Mouse (Mus musculus): Measurements from ENCODE around the gene Mmp15. TPM values are rescaled to one million over a fixed set of nuclear protein-coding genes. Genes with fewer than 3 reads are reported as not detected.

Gene Mmp15
- polyA plus RNA-seq, 1 experiment from 2014 or later: 25.6 TPM

- Histone ChIP-seq H3K9me3 (ENCODE audit: low read depth, low read length) (no peaks in the 10 kb centered on the region), H3K36me3 (ENCODE audit: insufficient read depth) (peaks cover 35% of the 10 kb centered on the region), H3K4me3 (ENCODE audit: low read depth, low read length) (no peak overlapping the region), H3K4me1 (ENCODE audit: insufficient read depth) (no peaks in the 10 kb centered on the region), H3K4me2 (no peak overlapping the region), H3K27ac (ENCODE audit: low read depth) (no peak overlapping the region), H3K9ac (no peak overlapping the region), H3K27me3 (ENCODE audit: insufficient read depth, low read length) (no peaks in the 10 kb centered on the region)
- DNase-seq (no peak), ATAC-seq (ENCODE audit: insufficient read depth) (no peak)
- 71% methylated on average over 6 of the region's 6 CpGs for whole genome bisulfite sequencing
- TF ChIP-seq CTCF (IDR thresholded peaks at IDR 0.05; ENCODE audit: low read depth): peak; percentile 40
Measured at GRCm38 (mm10) chr8:95344668-95345067, 7.4 kb upstream of the Mmp15 start.

GRCm38 (mm10) chr8:95346643-95347545 is 5.2 kb upstream of the Mmp15 start:
- peak; percentile 81 for TF ChIP-seq CTCF (IDR thresholded peaks at IDR 0.05; ENCODE audit: low read depth)
- no peaks in the 10 kb centered on the region for H3K9me3 ChIP-seq (ENCODE audit: low read depth, low read length)
- H3K4me3 ChIP-seq (ENCODE audit: low read depth, low read length): no peak overlapping the region
- H3K4me1 ChIP-seq (ENCODE audit: insufficient read depth): peaks cover 5% of the 10 kb centered on the region; the same call in 1 of the 2 replicates
- H3K27ac ChIP-seq (ENCODE audit: low read depth): no peak overlapping the region
- 14% methylated on average over 8 of the region's 8 CpGs for WGBS
- peak; percentile 58 for ATAC-seq (ENCODE audit: insufficient read depth)
- H3K4me2 ChIP-seq: no peak overlapping the region
- H3K27me3 ChIP-seq (ENCODE audit: insufficient read depth, low read length): peaks cover 5% of the 10 kb centered on the region; the same call in 1 of the 2 replicates
- H3K9ac ChIP-seq: no peak overlapping the region
- H3K36me3 ChIP-seq (ENCODE audit: insufficient read depth): peaks cover 24% of the 10 kb centered on the region
- peak; percentile 95 for DNase-seq

DNA sequence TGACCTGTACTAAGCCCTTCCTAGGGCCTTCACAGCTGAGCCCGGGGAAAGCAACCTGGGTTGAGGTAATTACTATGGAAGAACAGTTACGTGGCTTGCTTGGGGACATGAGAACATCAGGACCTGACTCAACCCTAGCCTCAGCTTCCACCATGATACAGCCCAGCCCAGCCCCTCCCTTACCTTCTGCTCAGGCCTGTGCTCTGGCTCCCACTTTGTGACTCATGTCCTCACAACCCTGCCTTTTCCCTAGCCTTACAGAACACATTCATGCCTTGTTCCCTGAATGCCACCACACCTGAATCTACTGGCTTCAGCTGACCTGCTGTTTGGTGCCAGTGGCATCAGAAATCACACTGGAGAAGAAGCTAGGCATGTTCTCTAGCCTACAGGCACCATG is 3.7 kb upstream of the Mmp15 start:
- 91% methylated on average over 2 of the region's 2 CpGs for WGBS
- TF ChIP-seq CTCF (IDR thresholded peaks at IDR 0.05; ENCODE audit: low read depth): no peak
- H3K27ac ChIP-seq (ENCODE audit: low read depth): no peak overlapping the region
- ATAC-seq (ENCODE audit: insufficient read depth) (no peak), DNase-seq (no peak)
- H3K9me3 ChIP-seq (ENCODE audit: low read depth, low read length): no peaks in the 10 kb centered on the region
- peaks cover 13% of the 10 kb centered on the region for H3K36me3 ChIP-seq (ENCODE audit: insufficient read depth)
- no peak overlapping the region for H3K4me2 ChIP-seq
- peaks cover 5% of the 10 kb centered on the region; the same call in 1 of the 2 replicates for H3K27me3 ChIP-seq (ENCODE audit: insufficient read depth, low read length)
- H3K4me1 ChIP-seq (ENCODE audit: insufficient read depth): peaks cover 6% of the 10 kb centered on the region; the same call in 1 of the 2 replicates
- no peak overlapping the region for H3K9ac ChIP-seq
- no peak overlapping the region for H3K4me3 ChIP-seq (ENCODE audit: low read depth, low read length)

DNA sequence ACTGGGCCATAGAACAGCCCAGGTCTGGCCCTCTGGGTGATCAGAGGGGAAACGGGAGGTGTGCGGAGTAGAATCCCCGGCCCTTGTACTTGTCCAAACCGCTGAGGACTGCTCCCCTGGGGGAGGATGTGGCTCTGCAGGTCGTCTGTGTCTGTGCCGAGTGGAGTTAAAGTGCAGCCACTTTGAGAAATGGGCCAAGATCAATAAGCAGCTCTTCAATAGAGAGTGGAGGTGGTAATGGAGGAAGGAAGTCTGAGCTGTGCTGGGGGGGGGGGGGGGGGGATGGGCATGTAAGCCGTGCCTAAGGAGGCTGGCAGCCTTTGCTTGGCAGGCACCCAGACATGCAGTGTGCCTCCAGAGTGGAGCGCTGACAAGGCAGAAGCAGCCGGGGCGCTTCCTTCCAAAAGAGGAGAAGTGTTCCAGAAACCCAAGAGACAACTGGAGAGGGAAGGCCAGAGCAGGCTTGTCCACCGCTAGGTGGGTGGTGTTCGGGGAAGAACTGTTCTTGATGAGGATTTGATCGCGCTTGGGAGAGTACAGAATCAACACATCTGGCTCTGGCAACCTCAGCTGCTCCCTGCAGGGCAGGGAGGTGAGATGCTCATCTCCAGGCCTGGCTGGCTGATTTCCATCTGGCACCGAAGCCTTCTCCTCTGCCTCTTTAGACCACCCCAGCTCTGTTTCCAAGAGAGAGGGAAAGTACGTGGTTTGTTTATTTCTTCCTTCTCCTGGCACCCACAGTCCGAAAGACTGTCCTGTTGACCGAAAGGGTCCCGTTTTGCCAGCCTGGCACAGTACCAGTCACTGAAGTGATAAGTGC is 3.0 kb upstream of the Mmp15 start:
- Histone ChIP-seq H3K27me3 (ENCODE audit: insufficient read depth, low read length) (peaks cover 9% of the 10 kb centered on the region; the same call in 1 of the 2 replicates), H3K27ac (ENCODE audit: low read depth) (no peak overlapping the region), H3K4me1 (ENCODE audit: insufficient read depth) (peaks cover 11% of the 10 kb centered on the region), H3K36me3 (ENCODE audit: insufficient read depth) (peaks cover 6% of the 10 kb centered on the region), H3K9ac (no peak overlapping the region), H3K4me2 (peak overlapping the region; percentile 26; the same call in 1 of the 2 replicates), H3K9me3 (ENCODE audit: low read depth, low read length) (no peaks in the 10 kb centered on the region), H3K4me3 (ENCODE audit: low read depth, low read length) (no peak overlapping the region)
- peak; percentile 16; the same call in 1 of the 2 replicates for TF ChIP-seq CTCF (IDR thresholded peaks at IDR 0.05; ENCODE audit: low read depth)
- 36% methylated on average over 19 of the region's 19 CpGs for WGBS
- DNase-seq (peak; percentile 72), ATAC-seq (ENCODE audit: insufficient read depth) (no peak)

- Histone ChIP-seq H3K9me3 (ENCODE audit: low read depth, low read length) (no peaks in the 10 kb centered on the region), H3K4me1 (ENCODE audit: insufficient read depth) (peaks cover 12% of the 10 kb centered on the region), H3K4me3 (ENCODE audit: low read depth, low read length) (peak overlapping the region; percentile 68), H3K9ac (peak overlapping the region; percentile 38; the same call in 1 of the 2 replicates), H3K27me3 (ENCODE audit: insufficient read depth, low read length) (peaks cover 9% of the 10 kb centered on the region; the same call in 1 of the 2 replicates), H3K4me2 (peak overlapping the region; percentile 96), H3K27ac (ENCODE audit: low read depth) (no peak overlapping the region), H3K36me3 (ENCODE audit: insufficient read depth) (no peaks in the 10 kb centered on the region)
- peak; percentile 76 for DNase-seq
- peak; percentile 49 for TF ChIP-seq CTCF (IDR thresholded peaks at IDR 0.05; ENCODE audit: low read depth)
- ATAC-seq (ENCODE audit: insufficient read depth): peak; percentile 32; the same call in 1 of the 2 replicates
- WGBS: 4% methylated on average over 15 of the region's 15 CpGs
Measured at GRCm38 (mm10) chr8:95351461-95351860, 607 bp upstream of the Mmp15 start.

- TF ChIP-seq CTCF (IDR thresholded peaks at IDR 0.05; ENCODE audit: low read depth): no peak
- 2% methylated on average over 62 of the region's 62 CpGs for WGBS
- ATAC-seq (ENCODE audit: insufficient read depth) (peak; percentile 33), DNase-seq (peak; percentile 70)
- Histone ChIP-seq H3K4me1 (ENCODE audit: insufficient read depth) (peaks cover 12% of the 10 kb centered on the region), H3K27me3 (ENCODE audit: insufficient read depth, low read length) (peaks cover 9% of the 10 kb centered on the region; the same call in 1 of the 2 replicates), H3K36me3 (ENCODE audit: insufficient read depth) (no peaks in the 10 kb centered on the region), H3K9me3 (ENCODE audit: low read depth, low read length) (no peaks in the 10 kb centered on the region), H3K4me2 (peak overlapping the region; percentile 96), H3K27ac (ENCODE audit: low read depth) (peak overlapping the region; percentile 82), H3K4me3 (ENCODE audit: low read depth, low read length) (peak overlapping the region; percentile 68), H3K9ac (peak overlapping the region; percentile 72)
Measured at GRCm38 (mm10) chr8:95352871-95353866, 1.1 kb downstream of the Mmp15 start.
